Mouse (Mus musculus): ENCODE measurements around the gene Efemp2. TPM values are rescaled to one million over a fixed set of nuclear protein-coding genes. Genes with fewer than 3 reads are reported as not detected.

Efemp2 gene
- polyA plus RNA-seq (2012; fragmentation: generic; extraction: Trizol), result 81.3 TPM

DNA sequence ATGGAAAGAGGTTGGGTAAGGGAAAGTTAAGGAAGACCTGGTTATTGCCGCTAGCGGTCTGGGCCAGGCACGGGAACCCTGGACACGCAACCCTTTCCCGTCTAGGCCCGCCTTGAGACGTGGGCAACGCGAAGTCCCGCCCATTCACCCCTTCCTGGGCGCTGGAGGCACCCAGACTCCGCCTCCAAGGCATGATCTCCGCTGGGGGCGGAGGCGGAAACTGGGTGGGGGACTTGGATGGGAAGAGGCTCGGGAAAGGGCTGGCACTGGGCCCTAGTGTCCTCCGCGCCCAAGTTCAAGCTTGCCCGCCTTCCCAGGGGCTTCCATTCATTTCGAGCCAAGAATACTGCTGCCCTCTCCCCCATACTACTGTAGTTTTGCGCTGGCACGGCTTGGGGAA is at the start of gene Efemp2:
Gene Efemp2, plus strand, starts transcription at position 235 of the 400 bp plus-strand sequence.
- no peaks in the 10 kb centered on the region for H3K27me3 ChIP-seq (ENCODE audit: control insufficient read depth, insufficient read depth, insufficient read length)
- peak within 1 kb of the TSS; percentile 75 for H3ac ChIP-seq (ENCODE audit: control insufficient read depth, insufficient read length)
- H3K4me2 ChIP-seq (ENCODE audit: low read depth), result peak within 1 kb of the TSS; percentile 95
- TF ChIP-seq POLR2A (IDR thresholded peaks at IDR 0.05; ENCODE audit: insufficient read length, low read depth), result peak; percentile 78
- no peak for TF ChIP-seq CEBPB (IDR thresholded peaks at IDR 0.05; ENCODE audit: insufficient read depth, poor library complexity, severe bottlenecking)
- no peak for TF ChIP-seq MAX (IDR thresholded peaks at IDR 0.05; ENCODE audit: low read depth)
- TF ChIP-seq TCF3 (IDR thresholded peaks at IDR 0.05; ENCODE audit: insufficient read length, low read depth), result no peak
- peak; percentile 90 for TF ChIP-seq POLR2AphosphoS2 (IDR thresholded peaks at IDR 0.05; ENCODE audit: insufficient read length, low read depth)
- no peak for TF ChIP-seq MYOD1 (IDR thresholded peaks at IDR 0.05; ENCODE audit: control insufficient read depth in 1 of 3, insufficient read length in 2 of 3, low read depth in 2 of 3)
- TF ChIP-seq USF1 (IDR thresholded peaks at IDR 0.05; ENCODE audit: low read depth), result no peak
- peak in 1 of 3 experiments; percentile 20 for TF ChIP-seq MYOG (IDR thresholded peaks at IDR 0.05; ENCODE audit: control insufficient read depth in 1 of 3, insufficient read depth in 1 of 3, insufficient read length in 2 of 3, low read depth in 2 of 3)
- no peak for TF ChIP-seq SRF (IDR thresholded peaks at IDR 0.05; ENCODE audit: control insufficient read depth, insufficient read length, low read depth)
- no peak for TF ChIP-seq E2F4 (IDR thresholded peaks at IDR 0.05; ENCODE audit: insufficient read depth)
- H3K4me3 ChIP-seq, result peak within 1 kb of the TSS; percentile 62
- H3K79me2 ChIP-seq (ENCODE audit: control insufficient read depth, insufficient read depth), result peaks cover 19% of the 10 kb centered on the region
- H3K36me3 ChIP-seq (ENCODE audit: control insufficient read depth, insufficient read depth), result peaks cover 5% of the 10 kb centered on the region

DNA sequence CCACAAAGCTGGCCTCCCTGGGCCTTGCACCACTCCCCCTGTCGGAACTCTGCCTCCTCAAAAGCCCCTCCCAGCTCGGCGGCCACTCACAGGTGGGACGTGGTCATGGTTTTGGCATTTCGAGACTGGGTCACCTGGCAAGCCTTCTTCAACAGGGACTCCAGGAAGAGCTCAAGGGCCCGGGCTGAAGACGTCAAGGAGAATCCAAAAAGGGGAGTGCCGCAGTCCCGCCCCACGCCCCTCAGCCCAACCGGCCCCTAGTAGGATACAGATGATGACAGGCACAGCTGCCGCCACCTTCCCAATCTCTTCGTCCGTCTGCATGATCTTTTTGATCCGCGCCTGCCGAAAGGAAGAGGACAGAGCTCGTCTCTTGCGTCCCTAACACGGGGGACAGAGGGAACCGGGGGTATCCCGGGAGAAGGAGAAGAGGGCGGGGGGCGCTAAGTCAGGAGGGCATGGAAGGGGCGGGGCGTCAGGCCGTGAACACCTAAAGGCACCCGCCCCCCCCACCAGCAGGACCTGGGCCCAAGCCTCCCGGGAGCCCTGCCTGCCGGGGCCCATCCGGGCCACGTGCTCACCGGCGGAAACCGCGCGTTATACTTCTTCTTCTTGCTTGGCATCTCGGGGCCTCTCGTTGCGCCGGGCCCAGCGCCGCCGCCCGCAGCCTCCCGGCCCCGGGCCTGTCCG is 49.5 kb upstream of the Efemp2 start:
- TF ChIP-seq MAX (IDR thresholded peaks at IDR 0.05; ENCODE audit: low read depth), result no peak
- no peak for TF ChIP-seq CEBPB (IDR thresholded peaks at IDR 0.05; ENCODE audit: insufficient read depth, poor library complexity, severe bottlenecking)
- TF ChIP-seq MYOG (IDR thresholded peaks at IDR 0.05; ENCODE audit: control insufficient read depth in 1 of 3, insufficient read depth in 1 of 3, insufficient read length in 2 of 3, low read depth in 2 of 3), result no peak
- TF ChIP-seq POLR2AphosphoS2 (IDR thresholded peaks at IDR 0.05; ENCODE audit: insufficient read length, low read depth), result peak; percentile 4
- no peak for TF ChIP-seq E2F4 (IDR thresholded peaks at IDR 0.05; ENCODE audit: insufficient read depth)
- TF ChIP-seq SRF (IDR thresholded peaks at IDR 0.05; ENCODE audit: control insufficient read depth, insufficient read length, low read depth), result no peak
- peak; percentile 39 for TF ChIP-seq POLR2A (IDR thresholded peaks at IDR 0.05; ENCODE audit: insufficient read length, low read depth)
- TF ChIP-seq MYOD1 (IDR thresholded peaks at IDR 0.05; ENCODE audit: control insufficient read depth in 1 of 3, insufficient read length in 2 of 3, low read depth in 2 of 3), result peak in 1 of 3 experiments; percentile 26
- no peak for TF ChIP-seq REST (IDR thresholded peaks at IDR 0.05; ENCODE audit: insufficient read depth, insufficient read length)
- no peak for TF ChIP-seq TCF12 (IDR thresholded peaks at IDR 0.05; ENCODE audit: insufficient read depth, poor library complexity, severe bottlenecking)
- TF ChIP-seq TCF3 (IDR thresholded peaks at IDR 0.05; ENCODE audit: insufficient read length, low read depth), result no peak
- no peak for TF ChIP-seq USF1 (IDR thresholded peaks at IDR 0.05; ENCODE audit: low read depth)
- peaks cover 21% of the 10 kb centered on the region for H3K36me3 ChIP-seq (ENCODE audit: control insufficient read depth, insufficient read depth)
- peak overlapping the region; percentile 94 for H3K4me2 ChIP-seq (ENCODE audit: low read depth)
- peak overlapping the region; percentile 83 for H3ac ChIP-seq (ENCODE audit: control insufficient read depth, insufficient read length)
- peak overlapping the region; percentile 68 for H3K4me3 ChIP-seq
- no peaks in the 10 kb centered on the region for H3K27me3 ChIP-seq (ENCODE audit: control insufficient read depth, insufficient read depth, insufficient read length)
- H3K79me2 ChIP-seq (ENCODE audit: control insufficient read depth, insufficient read depth), result peaks cover 31% of the 10 kb centered on the region

- H3K4me3 ChIP-seq, result peak within 1 kb of the TSS; percentile 68
- TF ChIP-seq POLR2A (IDR thresholded peaks at IDR 0.05; ENCODE audit: insufficient read length, low read depth) (peak; percentile 64), MYOD1 (IDR thresholded peaks at IDR 0.05; ENCODE audit: control insufficient read depth in 1 of 3, insufficient read length in 2 of 3, low read depth in 2 of 3) (no peak)
- H3ac ChIP-seq (ENCODE audit: control insufficient read depth, insufficient read length), result peak within 1 kb of the TSS; percentile 83
- peaks cover 31% of the 10 kb centered on the region for H3K79me2 ChIP-seq (ENCODE audit: control insufficient read depth, insufficient read depth)
- H3K27me3 ChIP-seq (ENCODE audit: control insufficient read depth, insufficient read depth, insufficient read length), result no peaks in the 10 kb centered on the region
- H3K36me3 ChIP-seq (ENCODE audit: control insufficient read depth, insufficient read depth), result peaks cover 18% of the 10 kb centered on the region
- peak within 1 kb of the TSS; percentile 98 for H3K4me2 ChIP-seq (ENCODE audit: low read depth)
Measured at GRCm38 (mm10) chr19:5424782-5425741, 48.7 kb upstream of the Efemp2 start, which contains the start of the genes Drap1 and AI837181. TSS of gene Drap1 (minus strand) at chr19:5424979. TSS of gene AI837181 (plus strand) at chr19:5425144.

DNA sequence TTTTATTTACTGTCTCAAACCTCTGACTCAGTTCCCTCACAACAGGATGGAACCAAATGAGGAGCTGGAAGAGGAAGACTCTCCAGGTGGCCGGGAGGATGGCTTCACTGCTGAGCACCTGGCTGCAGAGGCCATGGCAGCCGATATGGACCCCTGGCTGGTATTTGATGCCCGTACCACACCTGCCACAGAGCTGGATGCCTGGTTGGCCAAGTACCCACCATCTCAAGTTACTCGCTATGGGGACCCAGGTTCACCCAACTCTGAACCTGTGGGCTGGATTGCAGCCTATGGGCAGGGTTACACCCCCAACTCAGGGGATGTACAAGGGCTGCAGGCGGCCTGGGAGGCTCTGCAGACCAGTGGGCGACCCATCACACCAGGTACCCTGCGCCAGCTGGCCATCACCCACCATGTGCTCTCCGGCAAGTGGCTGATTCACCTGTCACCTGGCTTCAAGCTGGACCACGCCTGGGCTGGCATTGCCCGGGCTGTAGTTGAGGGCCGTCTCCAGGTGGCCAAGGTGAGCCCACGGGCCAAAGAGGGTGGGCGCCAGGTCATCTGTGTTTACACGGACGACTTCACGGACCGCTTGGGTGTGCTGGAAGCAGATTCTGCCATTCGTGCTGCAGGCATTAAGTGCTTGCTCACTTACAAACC is 47.7 kb upstream of the Efemp2 start:
- Histone ChIP-seq H3K27me3 (ENCODE audit: control insufficient read depth, insufficient read depth, insufficient read length) (no peaks in the 10 kb centered on the region), H3K79me2 (ENCODE audit: control insufficient read depth, insufficient read depth) (peaks cover 31% of the 10 kb centered on the region), H3K36me3 (ENCODE audit: control insufficient read depth, insufficient read depth) (peaks cover 12% of the 10 kb centered on the region), H3K4me3 (peak overlapping the region; percentile 68), H3ac (ENCODE audit: control insufficient read depth, insufficient read length) (peak overlapping the region; percentile 83), H3K4me2 (ENCODE audit: low read depth) (peak overlapping the region; percentile 98)
- TF ChIP-seq USF1 (IDR thresholded peaks at IDR 0.05; ENCODE audit: low read depth) (no peak), SRF (IDR thresholded peaks at IDR 0.05; ENCODE audit: control insufficient read depth, insufficient read length, low read depth) (no peak), POLR2A (IDR thresholded peaks at IDR 0.05; ENCODE audit: insufficient read length, low read depth) (no peak), MYOG (IDR thresholded peaks at IDR 0.05; ENCODE audit: control insufficient read depth in 1 of 3, insufficient read depth in 1 of 3, insufficient read length in 2 of 3, low read depth in 2 of 3) (no peak), MYOD1 (IDR thresholded peaks at IDR 0.05; ENCODE audit: control insufficient read depth in 1 of 3, insufficient read length in 2 of 3, low read depth in 2 of 3) (no peak), E2F4 (IDR thresholded peaks at IDR 0.05; ENCODE audit: insufficient read depth) (no peak), REST (IDR thresholded peaks at IDR 0.05; ENCODE audit: insufficient read depth, insufficient read length) (no peak), MAX (IDR thresholded peaks at IDR 0.05; ENCODE audit: low read depth) (no peak), TCF3 (IDR thresholded peaks at IDR 0.05; ENCODE audit: insufficient read length, low read depth) (no peak), POLR2AphosphoS2 (IDR thresholded peaks at IDR 0.05; ENCODE audit: insufficient read length, low read depth) (no peak), TCF12 (IDR thresholded peaks at IDR 0.05; ENCODE audit: insufficient read depth, poor library complexity, severe bottlenecking) (no peak), CEBPB (IDR thresholded peaks at IDR 0.05; ENCODE audit: insufficient read depth, poor library complexity, severe bottlenecking) (no peak)

Data from myocyte (in vitro differentiated cells).